Comparison of ENCODE assay signal across 15 mouse cellular contexts in genomic region chr6:83802033-83802432, GRCm38 (mm10).
A peak's percentile ranks its signal among the peaks of the same experiment; 100 is the strongest.
DNase-seq lines count a peak whose midpoint lies in the region; ATAC-seq lines count a peak whose summit lies in the region.
"Had no signal": no experiment of that assay in that cellular context is flagged by ENCODE, and none has a peak within 500 bp of the region (broad histone marks: within the 10 kb centered on the region; RNA-seq: fewer than 3 reads in every experiment).

No protein-coding gene starts in this region.

- no peak for DNase-seq in frontal cortex, postnatal 25 days (ENCODE audit: low spot score in 2 of 2)
- peak; percentile 25 for DNase-seq in right cerebral cortex, postnatal 14 days
- DNase-seq in right cerebral cortex, adult 2 months (ENCODE audit: low spot score in 2 of 2), result no peak
- DNase-seq in cerebellum, adult 8-10 months, result peak; percentile 25
- peak; percentile 38 to 51 for DNase-seq in cerebellum, postnatal 36 days
- DNase-seq in embryo, embryonic 10.5 days (ENCODE audit: low spot score), result no peak
- DNase-seq: adrenal gland, adult 2 months; adrenal gland, postnatal 25 days; gastrocnemius, postnatal 14 days; heart, adult 2 months; heart, postnatal 14 days; kidney, adult 11 months had no signal

- 0 out of 2 replicates have a peak, but pooled peaks have one; percentile 43 for ATAC-seq in frontal cortex, adult (ENCODE audit: low TSS enrichment)
- ATAC-seq: forebrain, embryonic 14.5 days; hindbrain, postnatal 0 days had no signal

Comparison
In these comparisons a context has a peak if more than half of its experiments do, and no peak if none do; other contexts are left out.
1. DNase-seq: peak in right cerebral cortex, postnatal 14 days (single experiment), cerebellum, adult 8-10 months (single experiment) and cerebellum, postnatal 36 days (2 of 2); none in frontal cortex, postnatal 25 days (0 of 2), right cerebral cortex, adult 2 months (0 of 2) and embryo, embryonic 10.5 days (single experiment).